Mouse (Mus musculus) heart, embryonic 15.5 days (tissue): ENCODE measurements around the gene Gm9945. TPM values are rescaled to one million over a fixed set of nuclear protein-coding genes. Genes with fewer than 3 reads are reported as not detected.

Experiments
- ATAC-seq: fragments of 200-750 bp; cut with Nextera tagmentation; replicated peaks from 2 replicates; pipeline ENCODE4 v1.8.0; 2017; ENCODE audit warnings: low read depth, moderate TSS enrichment; ENCODE audit not compliant: insufficient number of reproducible peaks, insufficient read depth, low FRiP score
- H3K27ac ChIP-seq: fragments of 300-500 bp; sonication (generic); 2 replicates; pipeline ENCODE4 v1.5.1; 2015; ENCODE audit warnings: mild to moderate bottlenecking, inconsistent platforms
- H3K27me3 ChIP-seq: fragments of 300-500 bp; sonication (generic); 2 replicates; pipeline ENCODE4 v1.6.1; 2015; ENCODE audit warnings: inconsistent platforms
- H3K36me3 ChIP-seq: fragments of 300-500 bp; sonication (generic); 2 replicates; pipeline ENCODE4 v1.6.1; 2015; ENCODE audit warnings: mild to moderate bottlenecking, inconsistent platforms
- H3K4me1 ChIP-seq: fragments of 300-500 bp; sonication (generic); replicated peaks from 2 replicates; pipeline ENCODE4 v1.6.1; 2015; ENCODE audit warnings: inconsistent platforms
- H3K4me2 ChIP-seq: fragments of 300-500 bp; sonication (generic); 2 replicates; pipeline ENCODE4 v1.6.1; 2015; ENCODE audit warnings: inconsistent platforms, mild to moderate bottlenecking, moderate library complexity
- H3K4me3 ChIP-seq: fragments of 300-500 bp; sonication (generic); 2 replicates; pipeline ENCODE4 v1.5.1; 2015; ENCODE audit warnings: mild to moderate bottlenecking, inconsistent platforms
- H3K9ac ChIP-seq: fragments of 300-500 bp; sonication (generic); 2 replicates; pipeline ENCODE4 v1.6.1; 2015; ENCODE audit warnings: mild to moderate bottlenecking, inconsistent platforms
- H3K9me3 ChIP-seq: fragments of 300-500 bp; sonication (generic); replicated peaks from 2 replicates; pipeline ENCODE4 v1.6.1; 2016; ENCODE audit warnings: inconsistent platforms
- WGBS: fragments of 180-500 bp; shearing (Covaris S2); methylation state at CpG from one replicate; pipeline ENCODE4 v1.1.7; 2015; ENCODE audit warnings: mixed read lengths; 5-methylcytosine and 5-hydroxymethylcytosine counted together
- polyA plus RNA-seq: library from polyadenylated mRNA; unstranded; fragments of >200 nt; fragmentation: Nextera tagmentation; extraction: Ambion mirVana; gene quantifications from 2 replicates; pipeline ENCODE4 v1.2.1, GENCODE M21; 2015

Gene Gm9945
- polyA plus RNA-seq, 1 experiment from 2014 or later = not detected

DNA sequence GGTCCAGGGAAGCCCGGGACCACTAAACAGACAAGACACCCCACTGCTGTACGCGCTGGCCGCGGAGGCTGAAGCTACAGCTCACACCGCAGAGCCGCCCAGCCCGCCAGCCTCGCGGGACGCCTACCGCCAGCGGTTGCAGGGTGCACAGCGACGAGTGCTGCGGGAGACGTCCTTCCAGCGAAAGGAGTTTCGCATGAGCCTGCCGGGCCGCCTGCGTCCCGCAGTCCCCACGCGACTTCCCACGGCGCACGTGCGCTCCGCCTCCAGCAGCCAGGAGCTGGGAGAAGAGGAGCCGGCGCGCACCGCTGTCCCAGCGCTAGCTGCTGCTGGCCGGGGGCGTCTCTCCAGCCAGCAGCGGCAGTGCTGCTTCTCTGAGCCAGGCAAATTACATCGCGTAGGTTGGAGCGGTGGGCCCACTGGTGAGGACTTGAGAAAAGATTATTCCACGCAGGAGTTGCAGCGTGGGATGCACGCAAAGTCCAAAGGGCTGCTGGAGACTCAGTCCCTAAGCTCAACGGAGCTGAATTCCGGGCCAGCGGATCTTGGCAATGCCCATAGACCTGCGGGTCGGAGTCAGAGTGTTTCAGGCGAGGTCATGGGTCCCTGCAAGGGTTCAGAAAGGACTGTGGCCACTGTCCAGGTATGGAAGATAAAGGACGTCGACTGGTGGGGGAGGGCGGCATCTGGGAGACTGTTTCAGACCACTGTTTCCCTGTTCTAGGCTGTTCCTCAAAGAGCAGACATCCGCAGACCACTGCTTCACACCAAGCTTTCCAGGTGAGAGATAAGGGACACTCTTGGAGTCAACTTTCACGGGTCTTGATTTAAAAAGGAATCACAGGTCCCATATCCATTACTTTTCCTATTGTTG is 16.2 kb upstream of the Gm9945 start:
- peaks cover 66% of the 10 kb centered on the region for H3K27me3 ChIP-seq
- H3K4me2 ChIP-seq = peak overlapping the region; percentile 92
- no peak for ATAC-seq
- 7% methylated on average over 52 of the region's 55 CpGs for WGBS
- H3K36me3 ChIP-seq = no peaks in the 10 kb centered on the region
- H3K9ac ChIP-seq = peak overlapping the region; percentile 49
- no peak overlapping the region for H3K27ac ChIP-seq
- H3K4me1 ChIP-seq = peaks cover 22% of the 10 kb centered on the region
- no peaks in the 10 kb centered on the region; the same call in 1 of the 2 replicates for H3K9me3 ChIP-seq
- H3K4me3 ChIP-seq = peak overlapping the region; percentile 53

DNA sequence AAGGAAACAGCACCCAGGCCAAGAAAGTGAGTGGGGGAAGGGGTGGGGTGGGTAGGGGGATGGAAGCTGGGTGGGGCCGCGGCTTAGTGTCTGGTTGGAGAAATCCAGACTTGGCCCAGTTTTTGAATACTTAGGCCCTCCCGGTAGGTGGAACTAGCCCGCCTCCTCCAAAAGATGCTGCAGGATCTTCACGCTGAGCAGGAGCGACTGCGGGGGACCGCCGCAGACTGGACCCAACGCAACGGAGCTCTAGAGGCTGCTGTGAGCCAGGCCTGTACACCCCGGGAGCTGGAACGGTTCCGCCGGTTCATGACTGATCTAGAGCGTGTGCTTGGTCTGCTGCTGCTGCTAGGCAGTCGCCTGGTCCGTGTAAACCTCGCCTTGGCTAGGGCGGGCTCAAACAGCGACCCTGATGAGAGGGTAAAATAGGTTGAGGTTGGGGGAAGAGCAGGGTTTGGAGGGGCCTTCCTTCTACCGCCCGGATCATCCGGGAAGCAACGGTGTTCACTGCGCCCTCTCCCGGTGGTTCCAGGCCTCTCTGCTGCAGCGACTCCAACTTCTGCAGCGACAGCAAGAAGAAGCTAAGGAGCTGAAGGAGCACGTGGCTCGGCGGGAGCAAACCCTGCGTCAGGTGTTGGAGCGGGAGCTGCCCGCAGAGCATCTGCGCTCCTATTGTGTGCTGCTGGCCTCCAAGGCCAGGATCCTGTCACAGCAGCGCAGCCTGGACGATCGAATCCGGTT is 13.6 kb upstream of the Gm9945 start:
- Histone ChIP-seq H3K9me3 (no peaks in the 10 kb centered on the region; the same call in 1 of the 2 replicates), H3K27ac (no peak overlapping the region), H3K4me3 (peak overlapping the region; percentile 44), H3K4me2 (peak overlapping the region; percentile 69), H3K9ac (peak overlapping the region; percentile 49), H3K4me1 (peaks cover 35% of the 10 kb centered on the region), H3K36me3 (no peaks in the 10 kb centered on the region), H3K27me3 (peaks cover 79% of the 10 kb centered on the region)
- WGBS = 8% methylated on average over 40 of the region's 40 CpGs
- ATAC-seq = peak; percentile 27; the same call in 1 of the 2 replicates

DNA sequence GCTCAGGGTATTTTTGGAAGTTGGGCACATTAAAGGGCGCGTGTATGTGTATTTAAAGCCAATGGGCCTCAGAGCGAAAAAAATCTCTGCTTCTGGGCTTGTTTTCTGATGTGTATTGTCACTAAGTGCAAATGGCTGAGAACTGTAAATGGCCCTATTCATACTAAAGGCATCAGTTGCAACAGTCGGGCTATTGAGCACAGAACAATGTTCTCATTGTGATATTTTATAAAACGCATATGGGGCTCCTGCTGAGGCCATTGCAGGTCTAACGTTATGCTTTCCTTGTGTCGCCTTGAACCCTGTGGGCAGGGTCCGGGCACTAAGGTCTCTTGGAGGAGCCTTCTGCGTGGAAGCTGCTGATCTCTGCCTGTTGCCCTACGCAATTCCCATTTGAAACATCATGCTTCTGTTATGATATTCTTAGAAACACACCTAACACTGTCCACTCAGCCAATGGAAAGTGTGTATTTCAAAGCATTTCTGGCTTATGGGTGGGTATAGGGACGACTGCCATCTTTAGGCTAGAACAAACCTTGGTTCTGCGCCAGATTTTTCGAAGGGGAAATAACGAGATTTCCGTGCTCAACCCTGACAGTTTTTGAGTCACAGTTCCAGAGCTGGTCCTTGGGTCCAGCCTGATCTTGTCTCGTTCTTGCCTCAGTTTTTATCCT is 10.5 kb upstream of the Gm9945 start:
- ATAC-seq = no peak
- Histone ChIP-seq H3K4me3 (0 out of 2 replicates have a peak overlapping the region, but pooled peaks have one; percentile 28), H3K36me3 (no peaks in the 10 kb centered on the region), H3K4me2 (peak overlapping the region; percentile 56), H3K4me1 (peaks cover 25% of the 10 kb centered on the region), H3K9me3 (no peaks in the 10 kb centered on the region; the same call in 1 of the 2 replicates), H3K9ac (no peak overlapping the region), H3K27me3 (peaks cover 69% of the 10 kb centered on the region), H3K27ac (no peak overlapping the region)
- 36% methylated on average over 16 of the region's 16 CpGs for WGBS

DNA sequence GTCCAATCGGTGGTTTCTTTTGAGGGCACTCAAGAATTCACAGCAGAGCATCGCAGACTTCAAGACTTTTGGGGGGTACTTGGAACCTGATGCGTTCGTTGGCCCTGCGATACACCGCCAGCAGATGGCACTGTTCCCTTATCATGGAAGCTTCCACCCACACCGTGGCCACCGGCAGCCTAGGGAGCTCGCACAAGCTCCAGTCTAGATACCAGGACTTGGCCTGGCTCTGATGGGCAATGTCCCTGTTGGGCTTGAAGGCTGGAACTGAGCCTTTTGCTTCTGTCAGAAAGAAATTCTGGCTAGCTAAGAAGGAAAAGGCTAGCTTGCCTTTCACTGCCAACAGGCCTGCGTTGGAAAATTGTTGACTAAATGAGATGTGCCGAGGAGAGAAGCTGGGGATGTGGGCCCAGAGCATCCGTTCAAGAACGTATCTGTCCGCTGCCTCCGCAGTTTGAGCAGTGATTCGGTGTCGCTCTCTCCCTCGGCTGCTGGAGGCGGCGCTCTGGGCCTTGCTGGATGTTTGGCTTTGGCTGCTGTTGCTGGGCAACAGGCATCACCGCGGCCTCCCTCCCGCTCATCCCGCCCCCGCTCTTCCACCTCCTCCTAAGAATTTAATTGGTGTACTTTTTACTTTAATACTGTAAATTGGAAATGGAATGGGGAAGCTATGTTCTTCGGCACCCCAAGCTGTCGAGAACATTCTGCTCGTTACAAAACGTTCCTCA is 9.8 kb upstream of the Gm9945 start, which contains the start of gene Gm9837:
Gene Gm9837 (minus strand): TSS at position 512 of the 728 bp plus-strand sequence.
- Histone ChIP-seq H3K4me3 (peak within 1 kb of the TSS; percentile 28), H3K27me3 (peaks cover 69% of the 10 kb centered on the region), H3K4me2 (peak within 1 kb of the TSS; percentile 56), H3K4me1 (peaks cover 25% of the 10 kb centered on the region), H3K9ac (peak within 1 kb of the TSS; percentile 28; the same call in 1 of the 2 replicates), H3K9me3 (no peaks in the 10 kb centered on the region), H3K27ac (no peak within 1 kb of the TSS), H3K36me3 (no peaks in the 10 kb centered on the region)
- ATAC-seq = peak; percentile 70
- WGBS = 4% methylated on average over 29 of the region's 29 CpGs

DNA sequence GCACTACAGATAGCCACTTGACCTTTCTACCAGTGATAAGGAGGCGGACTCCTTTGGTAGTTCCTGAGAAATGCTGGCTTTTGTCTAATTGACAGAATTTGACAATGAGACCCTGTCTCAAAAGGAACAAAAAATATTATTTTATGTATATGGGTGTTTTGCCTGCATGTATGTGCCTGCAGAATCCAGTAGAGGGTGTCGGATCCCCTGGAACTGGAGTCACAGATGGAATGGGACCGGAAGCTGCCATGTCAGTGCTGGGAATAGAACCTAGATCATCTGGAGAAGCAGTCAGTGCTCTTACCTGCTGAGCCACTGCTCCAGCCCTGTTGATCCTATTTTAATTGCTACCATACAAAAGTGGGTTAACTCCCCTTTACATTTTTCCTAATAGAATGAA is 7.3 kb upstream of the Gm9945 start:
- 67% methylated on average over 3 of the region's 3 CpGs for WGBS
- H3K27me3 ChIP-seq = peaks cover 66% of the 10 kb centered on the region

DNA sequence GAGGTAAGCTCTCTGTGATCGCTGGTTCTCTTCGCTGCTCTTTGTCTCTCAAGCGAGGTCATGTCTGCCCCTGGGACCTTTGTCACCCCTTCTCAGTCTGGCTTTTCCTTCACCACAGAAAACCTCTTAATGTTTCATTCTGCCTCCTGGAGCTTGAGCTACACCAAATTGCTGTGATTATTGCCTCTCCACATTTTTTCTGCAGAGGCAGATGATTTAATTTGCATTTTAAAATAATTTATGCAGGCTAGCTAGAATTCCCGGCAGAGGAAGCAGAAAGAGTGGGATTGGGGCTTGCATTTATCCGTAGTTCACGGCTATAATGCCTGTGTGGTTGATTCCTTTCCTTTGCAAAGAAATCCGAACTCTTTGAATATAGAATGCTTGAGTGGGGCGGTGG is 4.3 kb upstream of the Gm9945 start:
- Histone ChIP-seq H3K9ac (no peak overlapping the region), H3K9me3 (no peaks in the 10 kb centered on the region), H3K27me3 (peaks cover 85% of the 10 kb centered on the region), H3K36me3 (no peaks in the 10 kb centered on the region), H3K4me3 (no peak overlapping the region), H3K4me1 (peaks cover 19% of the 10 kb centered on the region), H3K4me2 (no peak overlapping the region), H3K27ac (no peak overlapping the region)
- no peak for ATAC-seq
- 37% methylated on average over 8 of the region's 8 CpGs for WGBS

More for the DNA sequence above, 7.3 kb upstream of the Gm9945 start:
- no peak overlapping the region for H3K4me3 ChIP-seq
- H3K27ac ChIP-seq = no peak overlapping the region
- H3K4me1 ChIP-seq = peaks cover 13% of the 10 kb centered on the region
- no peak overlapping the region for H3K4me2 ChIP-seq
- H3K36me3 ChIP-seq = no peaks in the 10 kb centered on the region
- ATAC-seq = no peak
- H3K9ac ChIP-seq = no peak overlapping the region
- no peaks in the 10 kb centered on the region for H3K9me3 ChIP-seq

DNA sequence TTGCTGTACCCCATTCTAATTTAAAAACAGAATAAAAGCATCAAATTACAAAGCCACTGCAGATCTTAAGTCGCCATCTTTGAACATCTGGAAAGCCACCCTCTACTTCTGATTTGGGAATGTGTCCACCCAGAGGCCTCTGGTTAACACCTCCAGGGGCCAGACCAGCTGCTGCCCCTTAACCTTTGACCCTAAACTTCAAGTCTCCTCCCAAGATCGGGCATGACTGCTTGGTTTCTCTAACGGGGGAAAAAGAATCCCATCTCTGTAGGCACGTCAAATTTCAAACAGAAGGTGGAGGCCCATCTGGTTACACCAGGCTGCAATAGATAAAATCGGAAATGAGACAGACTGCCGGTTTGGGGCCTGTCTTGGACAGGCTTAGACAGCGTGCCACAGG is 2.1 kb upstream of the Gm9945 start:
- 66% methylated on average over 7 of the region's 7 CpGs for WGBS
- Histone ChIP-seq H3K36me3 (no peaks in the 10 kb centered on the region), H3K4me3 (no peak overlapping the region), H3K4me2 (no peak overlapping the region), H3K27me3 (peaks cover 87% of the 10 kb centered on the region), H3K27ac (no peak overlapping the region), H3K9ac (no peak overlapping the region), H3K4me1 (peaks cover 19% of the 10 kb centered on the region), H3K9me3 (no peaks in the 10 kb centered on the region)
- ATAC-seq = no peak

DNA sequence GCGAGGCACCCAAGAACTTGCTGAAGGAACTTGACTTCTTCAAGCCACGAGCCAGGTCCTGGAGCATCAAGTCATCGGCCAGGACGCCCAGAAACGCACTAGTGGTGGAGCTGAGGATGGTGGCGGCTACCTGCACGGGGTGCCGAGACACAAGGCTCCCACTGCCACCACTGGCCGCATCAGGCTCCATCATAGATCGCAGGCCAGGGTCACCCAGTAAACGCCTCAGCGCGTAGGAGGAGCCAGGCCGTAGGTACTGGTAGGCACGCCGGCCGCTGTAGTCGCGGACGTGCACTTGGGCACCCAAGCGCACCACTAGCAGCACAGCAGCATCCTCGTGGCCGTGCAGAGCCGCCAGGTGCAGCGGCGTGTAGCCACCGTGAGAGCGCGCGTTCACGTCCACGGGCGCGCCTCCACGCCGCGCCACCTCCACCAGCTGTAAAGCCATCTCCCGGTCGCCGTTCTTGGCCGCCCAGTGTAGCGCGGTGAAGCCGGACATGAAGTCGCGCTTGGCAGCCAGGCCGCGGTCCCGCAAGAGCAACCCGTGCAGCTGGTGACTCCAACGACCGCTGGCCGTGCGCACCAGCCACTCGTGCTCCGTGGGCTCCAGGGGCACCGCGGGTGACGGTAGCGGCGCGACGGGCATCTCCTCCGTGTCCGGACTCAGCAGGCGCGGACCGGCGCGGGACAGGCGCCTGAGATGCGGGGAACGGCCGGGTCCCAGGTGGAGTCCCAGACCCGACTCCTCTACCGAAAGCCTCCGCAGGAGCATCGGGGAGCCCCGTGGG is 1.4 kb upstream of the Gm9945 start:
- Histone ChIP-seq H3K9me3 (no peaks in the 10 kb centered on the region), H3K27ac (no peak overlapping the region), H3K27me3 (peaks cover 82% of the 10 kb centered on the region), H3K4me2 (peak overlapping the region; percentile 98), H3K36me3 (no peaks in the 10 kb centered on the region), H3K4me1 (peaks cover 19% of the 10 kb centered on the region), H3K4me3 (peak overlapping the region; percentile 61), H3K9ac (peak overlapping the region; percentile 7)
- ATAC-seq = peak; percentile 35; the same call in 1 of the 2 replicates
- 6% methylated on average over 79 of the region's 79 CpGs for WGBS

DNA sequence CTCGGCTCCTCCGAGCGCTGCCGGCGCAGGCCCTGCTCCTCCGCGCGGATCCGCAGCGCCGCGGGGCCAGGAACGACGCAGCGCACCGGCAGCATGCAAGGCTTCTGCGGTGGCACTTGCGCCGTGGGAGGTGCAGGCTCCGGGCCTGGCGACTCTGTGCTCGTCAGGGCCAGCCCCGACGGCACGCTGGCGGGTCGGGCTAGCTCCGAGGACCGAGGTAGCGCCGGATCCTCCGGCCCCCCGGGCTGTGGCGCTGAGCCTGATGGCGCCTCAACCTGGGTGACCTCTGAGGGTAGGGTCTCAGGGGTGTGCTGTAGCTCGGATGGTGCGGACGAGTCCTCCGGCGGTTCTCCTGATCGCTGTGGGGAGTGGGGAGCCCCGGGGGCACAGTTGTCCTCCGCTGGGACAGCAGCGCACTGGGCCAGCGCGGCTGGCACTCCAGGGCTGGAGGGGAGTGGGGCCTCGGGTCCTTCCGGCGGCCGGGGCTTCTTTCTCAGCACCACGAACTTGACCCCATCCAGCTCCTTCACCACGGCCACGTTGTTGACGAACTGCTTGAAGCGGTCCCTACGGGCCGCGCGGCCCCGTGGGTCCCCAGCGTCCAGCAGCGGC is 689 bp upstream of the Gm9945 start:
- H3K36me3 ChIP-seq = no peaks in the 10 kb centered on the region
- H3K4me1 ChIP-seq = peaks cover 19% of the 10 kb centered on the region
- H3K27me3 ChIP-seq = peaks cover 75% of the 10 kb centered on the region
- no peak overlapping the region for H3K27ac ChIP-seq
- H3K9me3 ChIP-seq = no peaks in the 10 kb centered on the region
- H3K9ac ChIP-seq = peak overlapping the region; percentile 39
- ATAC-seq = 0 out of 2 replicates have a peak, but pooled peaks have one; percentile 47
- WGBS = 1% methylated on average over 62 of the region's 62 CpGs
- H3K4me2 ChIP-seq = peak overlapping the region; percentile 98
- peak overlapping the region; percentile 61 for H3K4me3 ChIP-seq
